Mouse (Mus musculus) heart, postnatal 10 days (tissue): Measurements from ENCODE around the gene Actr3b. TPM values are rescaled to one million over a fixed set of nuclear protein-coding genes. Genes with fewer than 3 reads are reported as not detected.
A peak's percentile ranks its signal among the peaks of the same experiment; 100 is the strongest.
"Not testable (repeated sequence)": the region's sequence is repeated elsewhere in the genome, so short reads cannot be mapped to it uniquely, and the experiment has no call there.

Source experiments
- DNase-seq, 2 experiments: peaks; one replicate each; pipeline ENCODE4 v3.0.0; 2021
- intact Hi-C: fragments of 180-260 bp; cut with DNase I; formaldehyde crosslinking; loops from one replicate; pipeline ENCODE4 v1.15.1; 2025
- total RNA-seq, 2 experiments: library from RNA; stranded (reverse); gene quantifications; 2 replicates each; pipeline ENCODE4 v1.2.3; 2021

The Actr3b gene
- total RNA-seq, 2 experiments from 2014 or later, result 18.6 to 19.5 TPM

DNA sequence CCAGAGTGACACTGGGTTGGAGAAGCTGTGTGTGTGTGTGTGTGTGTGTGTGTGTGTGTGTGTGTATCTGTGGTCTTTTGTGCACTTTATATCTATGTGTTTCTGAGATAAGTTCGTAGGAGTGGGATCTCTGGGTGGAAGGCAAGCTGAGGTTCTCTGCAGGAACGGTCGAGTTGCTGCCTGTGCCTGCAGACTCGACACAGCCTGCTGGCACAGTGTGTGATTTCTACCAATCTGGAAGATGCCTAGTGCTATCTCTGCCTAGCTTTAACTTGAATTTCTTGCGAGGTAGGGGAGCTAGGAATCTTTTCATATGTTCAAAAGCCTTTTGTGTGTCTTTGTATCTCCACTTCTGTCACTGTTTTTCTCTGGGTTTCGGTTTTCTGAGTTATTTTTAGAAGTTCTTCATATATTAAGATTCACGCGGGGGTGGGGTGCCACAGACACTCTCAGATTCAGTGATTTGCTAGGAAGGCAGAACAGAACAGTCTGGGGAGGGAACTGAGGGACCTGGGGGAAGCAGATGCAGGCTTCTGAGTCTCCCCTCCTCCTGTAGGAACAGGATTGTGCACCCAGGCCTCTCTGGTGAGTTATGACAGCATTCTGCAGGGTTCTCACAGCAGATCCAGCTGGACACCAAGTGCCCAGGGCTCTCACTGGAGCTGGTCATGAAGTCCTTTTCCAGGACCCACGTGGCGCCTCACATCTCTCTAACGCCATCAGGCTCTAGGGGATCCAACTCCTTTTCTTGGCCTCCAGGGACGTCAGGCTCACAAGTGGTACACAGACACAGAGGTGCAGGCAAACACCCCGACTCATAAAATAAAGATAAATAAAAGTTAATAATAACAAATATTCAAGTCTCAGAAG lies 14.4 kb downstream of the Actr3b start:
- intact Hi-C loops, result no loop called here
- no peak for DNase-seq

DNA sequence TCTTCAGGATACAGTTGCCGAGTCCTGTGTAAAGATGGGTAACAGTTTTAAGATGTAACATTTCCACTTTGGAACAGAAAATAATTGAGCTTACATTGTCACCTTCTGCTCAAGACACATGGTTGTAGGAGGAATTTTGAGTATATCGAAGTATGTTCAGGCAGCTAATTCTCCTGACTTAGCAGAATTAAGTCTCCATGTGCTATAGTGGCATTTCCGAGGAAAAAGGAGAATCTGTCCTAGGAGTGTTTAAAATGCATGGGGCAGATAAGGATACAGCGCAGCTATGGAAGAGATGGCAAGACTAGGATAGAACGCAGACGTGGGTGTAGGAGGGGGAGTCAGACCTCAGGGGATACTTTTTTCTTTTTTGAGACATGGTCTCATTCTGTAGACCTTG lies 31.8 kb downstream of the Actr3b start:
- intact Hi-C loops, result no loop called here
- DNase-seq, result no peak

DNA sequence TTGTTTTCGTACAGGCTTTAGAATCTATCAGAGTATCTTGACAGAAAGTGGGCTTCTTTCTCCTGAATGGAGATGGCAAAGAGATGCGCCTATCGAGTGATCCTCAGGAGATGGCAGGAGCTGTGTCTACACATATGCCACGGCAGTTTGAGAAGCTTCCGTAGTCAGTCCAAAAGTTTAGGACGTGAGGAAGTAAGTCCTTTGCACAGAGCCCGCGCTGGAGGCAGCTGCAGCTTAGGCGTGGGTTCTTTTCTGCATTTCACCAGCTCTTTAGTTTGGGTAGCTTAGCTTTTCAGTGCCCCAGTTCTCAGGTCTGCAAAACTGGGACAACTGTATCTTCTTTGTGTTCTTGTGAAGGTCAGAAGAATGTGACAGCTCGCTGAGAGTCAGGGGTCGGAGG lies 38.0 kb downstream of the Actr3b start:
- DNase-seq, result no peak
- intact Hi-C loops, result no loop called here

DNA sequence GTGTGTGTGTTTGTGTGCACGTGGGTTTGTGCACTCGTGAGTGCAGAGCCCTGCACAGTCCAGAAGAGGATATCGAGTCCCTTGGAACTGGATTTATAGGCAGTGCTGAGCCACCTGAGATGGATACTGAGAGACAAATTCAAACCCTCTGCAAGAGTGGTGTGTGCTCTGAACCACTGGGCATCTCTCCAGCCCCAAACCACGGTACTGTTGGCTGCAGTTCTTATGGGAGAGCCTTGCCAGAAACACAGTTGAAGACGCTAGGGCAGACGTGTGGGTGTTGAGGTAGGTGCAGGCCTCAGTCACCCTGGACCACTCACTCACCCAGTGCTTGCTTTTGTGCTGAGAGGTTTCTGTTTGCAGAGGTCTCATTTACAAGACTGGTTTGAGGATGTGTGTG lies 41.1 kb downstream of the Actr3b start:
- DNase-seq, result peak; percentile 35 to 53

DNA sequence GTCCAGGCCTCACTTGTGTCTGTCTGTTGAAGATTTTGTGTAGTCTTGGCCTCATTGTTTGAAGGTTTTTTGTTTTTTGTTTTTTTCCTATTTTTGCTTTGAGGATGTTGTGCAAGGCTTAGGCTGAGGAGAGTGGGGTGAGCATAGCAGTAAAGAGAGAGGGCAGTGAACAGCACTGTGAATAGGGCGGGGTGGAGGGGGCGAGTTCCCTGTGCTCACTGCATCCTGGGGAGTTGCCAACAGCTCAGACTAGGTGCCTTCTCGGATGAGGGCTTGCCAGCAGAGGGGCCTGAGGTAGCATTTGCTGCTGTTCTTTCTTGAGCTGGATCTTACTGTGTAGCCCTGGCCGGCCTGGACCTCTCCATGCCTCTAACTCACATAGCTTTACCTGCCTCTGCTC lies 41.9 kb downstream of the Actr3b start:
- no peak for DNase-seq
- intact Hi-C loops, result no loop called here

More for the DNA sequence above, 41.1 kb downstream of the Actr3b start:
- intact Hi-C loops, result no loop called here

DNA sequence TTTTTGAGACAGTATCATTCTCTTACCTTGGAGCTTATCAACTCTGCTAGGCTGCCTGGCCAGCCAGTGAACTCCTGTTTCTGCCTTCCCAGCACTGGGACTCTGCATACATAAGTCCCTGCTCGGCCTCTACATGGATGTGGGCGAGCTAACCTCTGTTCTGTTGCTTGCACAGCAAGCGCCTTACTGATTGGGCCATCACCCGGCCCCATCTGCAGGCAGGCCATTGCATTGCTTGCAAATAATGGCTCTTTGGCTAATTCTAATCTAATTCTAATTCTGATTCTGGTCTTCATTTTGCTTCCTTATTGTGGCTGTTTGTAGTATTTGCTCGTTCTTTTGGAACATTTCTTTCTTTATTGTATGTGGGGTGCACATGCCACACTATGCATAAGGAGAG lies 44.8 kb downstream of the Actr3b start:
- intact Hi-C loops, result no loop called here
- DNase-seq, result no peak

DNA sequence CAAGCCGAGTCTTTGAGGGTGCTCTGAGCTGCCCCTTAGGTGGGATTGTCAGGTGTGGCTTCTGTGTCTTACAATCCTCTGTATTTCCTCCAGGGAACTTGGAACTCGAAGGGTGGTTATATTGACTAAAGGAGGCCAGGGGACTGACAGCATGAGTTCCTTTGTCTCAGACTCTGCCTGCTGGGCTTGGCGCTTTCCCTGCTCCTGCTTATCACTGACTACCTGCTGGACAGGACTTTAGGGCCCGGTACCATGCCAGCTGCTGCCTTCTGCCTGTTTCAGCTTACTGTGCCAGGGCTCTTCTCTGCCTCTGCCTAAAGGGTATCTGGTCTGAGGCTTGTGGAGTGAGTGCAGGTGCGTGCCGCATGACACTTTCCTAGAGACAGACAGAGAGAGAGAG lies 53.1 kb downstream of the Actr3b start:
- intact Hi-C loops, result no loop called here
- no peak for DNase-seq

DNA sequence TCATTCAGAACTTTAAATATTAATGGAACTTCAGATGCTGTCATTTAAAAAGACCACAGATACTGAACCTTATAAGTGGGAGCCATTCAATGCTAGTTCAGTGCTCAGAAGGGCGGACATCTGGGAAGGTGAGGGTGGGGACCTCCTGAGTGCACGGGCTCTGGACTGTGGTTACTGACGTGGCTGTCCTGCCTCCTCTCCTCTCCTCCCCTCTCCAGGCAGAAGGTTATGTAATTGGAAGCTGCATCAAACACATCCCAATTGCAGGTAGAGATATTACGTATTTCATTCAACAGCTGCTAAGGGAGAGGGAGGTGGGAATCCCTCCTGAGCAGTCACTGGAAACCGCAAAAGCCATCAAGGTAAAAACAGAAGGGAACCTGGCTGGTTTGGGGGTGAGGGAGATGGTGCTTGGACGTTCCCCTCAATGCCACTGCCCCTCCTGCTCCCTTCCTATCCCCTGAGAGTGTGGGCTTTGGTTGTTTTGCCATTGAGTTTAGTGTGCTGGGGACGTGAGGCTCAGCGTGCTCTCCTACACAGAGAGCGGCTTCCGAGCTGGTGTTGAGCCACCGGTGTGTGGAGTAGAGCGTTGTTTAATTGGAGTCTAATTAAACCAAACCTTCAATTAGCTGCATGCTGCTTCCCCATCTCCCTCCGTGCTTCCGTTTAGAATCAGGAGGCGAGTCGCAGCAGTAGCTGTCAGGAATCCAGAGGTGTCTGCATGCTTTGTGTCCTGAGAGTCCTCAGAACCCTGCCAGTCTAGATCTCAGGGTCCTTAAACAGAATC lies 69.7 kb downstream of the Actr3b start:
- intact Hi-C loops, result loop anchor here (2.0 to 5.0 kb wide), 3 partner anchors 392 to 642 kb away; no protein-coding TSS in a partner anchor
- no peak for DNase-seq

DNA sequence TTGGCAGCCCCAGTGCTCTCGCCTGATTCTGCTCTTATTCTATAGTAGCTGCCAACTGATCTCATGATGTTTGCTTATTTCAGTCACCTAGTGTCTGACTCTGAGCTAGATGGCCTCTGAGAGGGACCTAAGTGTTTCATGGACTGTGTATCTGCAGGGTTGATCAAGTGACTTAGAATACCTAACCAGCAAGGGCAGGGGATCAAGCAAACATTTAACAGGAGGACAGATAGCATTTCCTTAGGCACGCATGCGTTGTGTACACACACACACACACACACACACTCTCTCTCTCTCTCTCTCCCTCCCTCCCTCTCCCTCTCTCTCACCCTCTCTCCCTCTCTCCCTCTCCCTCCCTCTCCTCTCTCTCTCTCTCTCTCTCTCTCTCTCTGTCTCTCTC lies 71.0 kb downstream of the Actr3b start:
- no peak for DNase-seq
- intact Hi-C loops, result loop anchor here (2.0 to 5.0 kb wide), 3 partner anchors 394 to 644 kb away; no protein-coding TSS in a partner anchor

DNA sequence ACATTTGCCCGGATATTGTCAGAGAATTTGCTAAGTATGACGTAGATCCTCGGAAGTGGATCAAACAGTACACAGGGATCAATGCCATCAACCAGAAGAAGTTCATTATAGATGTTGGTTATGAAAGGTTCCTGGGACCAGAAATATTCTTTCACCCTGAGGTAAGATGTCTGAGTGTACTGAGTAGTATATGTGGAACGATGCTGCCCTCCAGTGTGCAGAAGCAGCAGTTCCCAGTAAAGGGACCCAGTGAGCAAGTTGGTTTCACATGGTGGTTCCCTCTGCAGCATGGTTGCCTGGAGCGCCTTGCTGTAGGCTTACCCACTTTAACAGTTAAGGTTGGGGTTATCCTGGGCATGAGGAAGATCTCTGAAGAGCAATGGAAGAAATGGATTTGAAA lies 71.8 kb downstream of the Actr3b start:
- peak; percentile 58 to 66 for DNase-seq
- intact Hi-C loops, result loop anchor here (2.0 to 5.0 kb wide), 3 partner anchors 394 to 644 kb away; no protein-coding TSS in a partner anchor

DNA sequence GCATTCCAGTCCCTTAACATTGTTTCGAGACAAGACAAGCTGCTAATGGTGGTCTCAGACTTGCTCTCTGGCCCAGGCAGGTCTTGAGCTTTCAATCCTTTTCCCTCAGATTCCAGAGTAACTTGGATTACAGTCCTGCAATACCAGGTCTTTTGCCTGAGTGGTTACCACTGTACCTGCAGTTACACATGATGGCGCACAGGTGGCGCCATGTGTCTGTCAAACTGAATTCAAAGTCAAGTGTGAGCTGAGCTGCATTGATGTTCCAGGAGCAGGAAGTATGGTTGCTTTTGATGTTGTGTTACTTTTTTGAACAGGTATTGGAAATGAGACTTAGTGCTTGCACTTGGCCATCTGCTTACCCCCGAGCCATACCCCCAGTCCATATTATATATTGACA lies 79.6 kb downstream of the Actr3b start:
- peak; percentile 38 to 60 for DNase-seq
- intact Hi-C loops, result loop anchor here (5.0 kb wide), 1 partner anchor 1778 kb away; no protein-coding TSS in a partner anchor

DNA sequence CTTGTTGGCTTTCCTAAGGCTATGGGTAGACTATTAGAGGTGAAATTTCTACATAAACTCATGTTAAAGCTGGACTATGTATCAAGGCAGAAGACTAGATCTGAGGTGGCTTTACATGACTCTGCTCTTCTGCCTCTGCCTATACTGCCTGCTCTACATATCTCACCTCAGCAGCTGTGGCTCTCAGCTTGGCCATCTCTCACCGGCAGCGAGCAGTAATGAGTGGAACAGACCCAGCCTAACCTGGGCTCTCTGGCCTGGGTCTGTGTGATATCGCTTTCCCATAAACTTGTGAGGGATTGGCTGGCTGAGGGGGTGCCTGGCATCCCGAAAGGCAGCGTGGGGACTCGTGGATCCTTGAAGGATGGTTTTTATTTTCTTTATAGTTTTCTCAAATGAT lies 86.8 kb downstream of the Actr3b start:
- intact Hi-C loops, result no loop called here
- no peak for DNase-seq

DNA sequence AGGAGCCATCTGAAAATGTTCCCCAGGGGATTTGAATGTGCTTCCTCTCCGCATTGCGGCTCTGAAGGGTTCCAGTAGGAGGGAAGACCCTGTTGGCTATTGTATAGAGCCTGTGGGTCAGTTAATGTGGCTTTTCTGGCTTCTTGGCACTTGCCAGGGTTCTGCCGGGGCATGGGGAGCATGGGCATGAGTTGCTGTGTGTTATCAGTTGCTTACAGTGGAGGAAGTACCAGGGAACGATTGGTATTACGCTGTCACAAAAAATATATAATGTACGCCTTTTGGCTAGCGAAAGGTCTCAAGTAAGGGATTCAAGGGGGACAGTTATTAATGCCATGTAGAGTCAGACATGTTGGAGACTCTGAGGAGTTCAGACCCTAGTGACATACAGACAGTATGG lies 87.4 kb downstream of the Actr3b start:
- DNase-seq, result no peak

DNA sequence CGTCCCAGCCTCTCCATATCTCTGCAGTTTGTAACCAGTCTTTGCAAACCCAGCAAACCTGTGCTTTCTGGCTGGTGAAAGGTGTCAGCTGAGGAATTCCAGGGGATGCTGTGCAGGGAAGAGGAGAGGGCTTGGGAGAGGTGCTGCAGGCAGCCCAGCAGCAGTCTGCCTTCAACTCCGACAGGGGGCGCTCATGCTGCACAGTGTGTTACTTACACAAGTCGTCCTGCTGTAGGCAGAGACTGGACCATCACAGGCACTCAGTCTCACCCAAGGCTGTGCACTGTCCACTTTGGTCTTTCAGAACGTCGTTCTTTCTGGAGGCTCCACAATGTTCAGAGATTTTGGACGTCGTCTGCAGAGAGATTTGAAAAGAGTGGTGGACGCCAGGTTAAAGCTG lies 88.3 kb downstream of the Actr3b start:
- intact Hi-C loops, result no loop called here
- DNase-seq, result peak; percentile 15 to 38

More for the DNA sequence above, 87.4 kb downstream of the Actr3b start:
- intact Hi-C loops, result no loop called here

DNA sequence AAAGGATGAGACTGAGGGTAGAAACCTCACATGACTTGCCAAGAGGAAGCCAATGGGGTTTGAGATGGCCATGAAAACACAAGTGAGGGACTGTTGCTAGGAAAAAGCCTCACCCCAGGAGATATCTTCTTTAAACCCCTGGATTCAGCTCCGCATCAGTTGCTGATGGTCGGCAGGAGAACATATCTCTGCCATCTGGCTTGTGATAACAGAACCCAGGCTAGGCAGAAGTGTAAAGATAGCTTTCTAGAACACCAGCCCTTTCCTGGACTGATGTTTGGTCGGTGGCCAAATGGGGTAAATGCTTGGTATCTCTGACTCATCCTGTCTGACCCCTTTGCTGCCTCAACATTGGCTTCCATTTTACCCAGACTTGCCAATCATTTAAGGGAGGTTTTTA lies 106.4 kb downstream of the Actr3b start:
- no peak for DNase-seq
- intact Hi-C loops, result no loop called here

DNA sequence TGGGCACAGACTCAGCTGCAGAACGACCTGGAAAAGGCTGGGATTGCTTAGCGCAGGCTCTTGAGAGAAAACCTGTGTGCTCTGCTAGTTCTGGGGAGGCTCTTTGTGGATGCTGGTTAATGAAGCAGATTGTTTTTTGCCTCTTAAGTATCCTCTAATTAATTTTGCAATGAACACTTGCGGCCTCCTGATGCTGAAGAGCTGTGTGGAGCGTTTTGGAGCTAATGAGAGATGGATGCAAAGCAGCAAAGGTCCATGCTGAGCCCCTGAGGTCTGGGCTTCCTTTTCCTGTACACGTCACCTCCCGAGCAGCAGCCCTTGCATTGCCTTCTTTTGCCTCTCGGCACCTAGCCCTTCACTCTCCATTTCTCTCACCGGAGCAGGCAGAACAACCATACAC lies 110.1 kb downstream of the Actr3b start:
- DNase-seq, result no peak
- intact Hi-C loops, result loop anchor here (10.0 kb wide), 1 partner anchor 1005 kb away; no protein-coding TSS in a partner anchor

DNA sequence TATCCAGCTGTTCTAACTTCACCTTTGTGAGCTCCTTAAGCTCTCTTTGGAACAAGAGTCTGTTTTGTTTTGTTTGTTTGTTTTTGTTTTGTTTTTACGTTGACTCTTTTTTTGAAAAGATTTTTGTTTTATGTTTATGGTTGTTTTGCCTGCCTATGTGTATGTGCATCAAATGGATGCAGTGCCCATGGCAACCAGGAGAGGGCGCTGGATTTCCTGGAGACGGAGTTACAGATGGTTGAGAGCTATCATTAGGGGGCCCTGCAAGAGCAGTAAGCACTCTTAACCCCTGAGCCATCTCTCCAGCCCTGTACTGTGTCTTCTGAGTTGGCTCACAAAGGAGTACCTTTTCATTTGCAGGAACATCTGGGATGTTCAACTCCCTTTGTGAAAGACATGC lies 110.8 kb downstream of the Actr3b start:
- DNase-seq, result no peak
- intact Hi-C loops, result loop anchor here (10.0 kb wide), 1 partner anchor 1004 kb away; no protein-coding TSS in a partner anchor

DNA sequence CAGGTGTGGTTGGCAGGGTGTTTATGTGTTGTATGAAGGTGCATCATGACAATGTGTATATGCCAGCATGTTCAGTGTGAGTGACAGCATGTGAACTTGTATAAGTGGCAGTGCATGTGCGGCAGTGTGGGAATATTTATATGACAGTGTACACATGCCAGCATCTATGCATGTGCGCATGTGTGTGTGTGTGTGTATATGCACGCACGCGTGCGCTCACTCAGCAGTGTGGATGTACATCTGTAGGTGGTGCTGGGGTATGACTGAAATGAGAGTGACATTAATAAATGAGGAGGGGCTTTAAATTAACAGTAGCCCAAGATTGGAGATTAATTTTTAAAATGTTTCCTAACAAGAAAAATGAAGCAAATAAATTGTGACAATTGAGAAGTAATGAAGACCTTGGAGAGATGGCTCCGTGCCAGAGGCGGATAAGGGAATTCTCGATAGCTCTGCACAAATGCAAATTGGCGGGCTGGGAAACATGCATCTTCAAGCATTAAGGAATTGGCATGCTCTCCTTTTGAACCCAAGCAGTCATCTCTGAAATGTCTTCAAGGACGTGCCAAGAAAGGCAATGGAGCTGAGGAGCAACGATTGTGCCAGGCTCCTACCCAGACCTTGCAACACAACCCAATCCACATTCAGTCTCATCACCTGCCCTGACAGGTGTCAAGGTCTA lies 111.7 kb downstream of the Actr3b start:
- intact Hi-C loops, result loop anchor here (10.0 kb wide), 1 partner anchor 1003 kb away; no protein-coding TSS in a partner anchor
- no peak for DNase-seq

DNA sequence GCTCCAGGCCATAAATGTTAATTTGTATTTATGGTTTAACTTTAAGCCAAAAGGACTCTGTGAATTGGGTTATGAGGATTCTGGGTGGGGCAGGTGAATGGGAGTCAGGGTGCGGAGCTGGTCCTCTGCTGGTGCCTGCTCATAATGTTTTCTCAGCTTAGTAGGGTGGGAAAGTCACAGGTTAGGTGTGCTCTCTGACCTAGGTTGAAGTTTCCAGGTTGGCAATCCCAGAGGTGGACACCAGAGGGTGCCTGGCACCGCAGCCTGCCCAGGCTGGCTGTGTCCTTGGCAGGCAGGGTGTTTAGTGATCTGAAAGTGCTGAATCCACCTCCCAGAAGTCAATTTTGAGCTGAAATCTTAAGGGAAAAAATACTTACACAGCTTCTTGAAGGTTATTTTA lies 113.2 kb downstream of the Actr3b start:
- peak; percentile 29 to 51 for DNase-seq
- intact Hi-C loops, result loop anchor here (10.0 kb wide), 1 partner anchor 1002 kb away; no protein-coding TSS in a partner anchor

DNA sequence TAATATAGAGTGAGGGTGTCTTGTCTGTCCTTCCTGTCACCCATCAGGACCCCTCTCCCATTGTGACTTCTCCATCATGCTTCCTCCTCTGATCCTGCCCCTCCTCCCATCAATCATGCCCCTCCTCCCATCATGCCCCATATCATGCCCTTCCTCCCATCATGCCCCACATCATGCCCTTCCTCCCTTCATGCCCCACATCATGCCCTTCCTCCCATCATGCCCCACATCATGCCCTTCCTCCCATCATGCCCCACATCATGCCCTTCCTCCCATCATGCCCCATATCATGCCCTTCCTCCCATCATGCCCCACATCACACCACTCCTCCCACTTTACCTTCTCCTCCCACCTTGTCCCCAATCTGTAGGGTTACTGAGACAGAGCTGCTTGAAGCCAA lies 116.1 kb downstream of the Actr3b start:
- not testable (repeated sequence) for DNase-seq
- intact Hi-C loops, result loop anchor here (10.0 kb wide), 1 partner anchor 999 kb away; no protein-coding TSS in a partner anchor

DNA sequence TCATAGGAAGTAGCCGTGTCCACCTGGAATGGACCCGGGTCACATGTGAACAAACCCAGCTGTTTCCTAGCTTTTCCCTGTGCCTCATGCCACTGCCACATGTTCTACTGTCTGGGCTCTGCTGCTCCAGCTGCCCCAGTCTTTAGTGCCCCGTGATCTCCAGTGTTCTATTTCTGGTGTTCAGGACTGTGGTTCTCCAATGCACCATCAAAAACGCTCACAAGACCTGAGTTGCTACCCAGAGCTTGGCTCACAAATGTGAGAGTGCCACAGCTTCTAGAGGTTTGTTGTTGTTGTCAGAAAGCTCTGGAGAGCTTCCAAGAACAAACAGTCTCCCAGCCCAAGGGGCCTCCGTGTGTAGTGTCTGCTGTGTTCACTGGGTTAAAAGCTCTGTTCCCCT lies 117.5 kb downstream of the Actr3b start:
- intact Hi-C loops, result loop anchor here (10.0 kb wide), 1 partner anchor 998 kb away; no protein-coding TSS in a partner anchor
- DNase-seq, result peak; percentile 9 to 23
